Mouse (Mus musculus) testis, postnatal 14 days (tissue): ENCODE results near the gene Vps53.

Experiments
- DNase-seq: peaks from one replicate; pipeline ENCODE4 v3.0.0; 2021; ENCODE audit warnings: low spot score

Gene Vps53

DNA sequence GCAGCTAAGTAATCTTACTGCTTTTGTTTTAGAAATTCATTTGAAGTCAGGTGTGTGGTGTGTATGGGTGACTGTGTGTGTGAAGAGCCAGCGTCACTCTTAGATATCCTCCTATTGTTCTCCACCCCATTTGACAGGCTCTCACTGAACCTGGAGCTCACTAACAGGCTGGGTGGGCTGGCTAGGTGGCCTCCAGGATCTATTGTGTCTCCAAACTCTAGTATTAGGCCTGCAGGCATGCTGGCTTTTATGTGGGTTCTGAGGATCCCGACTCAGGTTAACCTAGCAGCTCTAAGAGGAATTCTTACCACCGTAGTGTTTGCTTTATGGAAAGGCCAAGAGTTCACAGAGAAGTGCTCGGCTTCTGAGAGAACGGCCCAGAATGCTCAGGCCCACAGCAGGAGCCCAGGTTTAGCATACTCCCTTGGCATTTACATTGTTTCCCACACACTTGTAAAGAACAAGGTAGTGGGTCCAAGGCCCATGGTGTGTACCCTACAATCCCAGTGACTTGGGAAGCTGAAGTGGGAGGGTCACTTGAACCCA, 128.4 kb downstream of the Vps53 start:
- no peak for DNase-seq

DNA sequence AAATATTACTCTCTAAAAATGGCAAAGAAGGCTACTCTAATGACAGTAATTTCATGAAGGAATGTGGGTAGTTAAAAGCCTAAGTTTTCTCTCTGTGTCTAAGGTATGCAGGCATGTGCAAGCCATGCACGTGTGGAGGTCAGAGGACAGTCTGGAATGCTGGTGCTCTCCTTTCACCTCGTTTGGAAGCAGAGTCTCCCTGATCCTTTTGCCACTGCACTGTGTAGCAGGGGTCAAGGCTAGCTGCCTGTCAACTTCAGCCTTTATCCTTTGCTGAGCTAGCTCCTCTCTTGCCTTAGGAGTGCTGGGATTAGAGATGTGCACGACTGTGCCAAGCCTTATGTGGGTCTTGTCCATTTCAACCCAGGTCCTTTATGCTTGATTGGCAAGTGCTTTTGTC, 128.9 kb downstream of the Vps53 start:
- DNase-seq = no peak

DNA sequence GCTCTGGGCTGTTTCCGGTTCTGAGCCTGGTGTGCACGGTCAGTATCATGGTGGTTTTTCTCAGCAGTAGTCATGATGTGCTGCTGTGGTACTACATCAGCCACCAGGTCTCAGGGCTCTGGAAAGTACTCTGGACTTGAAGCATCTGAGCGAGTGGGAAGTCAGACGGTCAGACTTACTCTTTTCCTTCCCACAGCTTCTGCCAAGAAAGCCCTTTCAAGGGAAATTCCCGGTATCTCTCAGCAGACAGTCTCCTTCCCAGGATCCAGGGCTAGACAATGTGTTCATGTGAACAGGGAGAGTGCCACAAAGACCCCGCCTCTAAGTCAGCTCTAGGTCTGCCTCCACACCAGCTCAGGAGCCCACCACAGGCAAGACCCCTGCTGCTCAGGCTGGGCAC, 134.1 kb downstream of the Vps53 start:
- no peak for DNase-seq

DNA sequence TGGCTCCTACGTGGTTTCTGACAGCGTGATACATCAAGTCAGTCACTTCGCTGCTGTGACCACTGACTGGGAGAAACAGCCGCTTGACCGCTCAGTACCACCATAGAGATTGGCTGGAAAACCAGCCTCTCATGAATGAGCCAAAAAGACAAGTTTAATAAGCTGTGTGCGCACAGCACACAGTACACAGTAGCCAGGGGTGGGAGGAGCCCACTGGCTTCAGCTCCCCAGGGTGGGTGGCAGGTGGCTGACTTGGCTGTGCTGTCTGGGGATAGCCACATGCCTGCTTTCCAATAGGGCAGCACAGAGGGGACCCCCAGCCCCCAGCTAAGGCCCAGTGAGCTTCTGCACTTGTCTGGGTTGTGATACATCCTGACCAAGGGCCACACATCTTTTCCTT, 135.0 kb downstream of the Vps53 start:
- no peak for DNase-seq

- DNase-seq = no peak
Measured at GRCm38 (mm10) chr11:76042882-76043281, 136.6 kb downstream of the Vps53 start.

- DNase-seq = no peak
Measured at GRCm38 (mm10) chr11:76042041-76042638, 137.3 kb downstream of the Vps53 start.

DNA sequence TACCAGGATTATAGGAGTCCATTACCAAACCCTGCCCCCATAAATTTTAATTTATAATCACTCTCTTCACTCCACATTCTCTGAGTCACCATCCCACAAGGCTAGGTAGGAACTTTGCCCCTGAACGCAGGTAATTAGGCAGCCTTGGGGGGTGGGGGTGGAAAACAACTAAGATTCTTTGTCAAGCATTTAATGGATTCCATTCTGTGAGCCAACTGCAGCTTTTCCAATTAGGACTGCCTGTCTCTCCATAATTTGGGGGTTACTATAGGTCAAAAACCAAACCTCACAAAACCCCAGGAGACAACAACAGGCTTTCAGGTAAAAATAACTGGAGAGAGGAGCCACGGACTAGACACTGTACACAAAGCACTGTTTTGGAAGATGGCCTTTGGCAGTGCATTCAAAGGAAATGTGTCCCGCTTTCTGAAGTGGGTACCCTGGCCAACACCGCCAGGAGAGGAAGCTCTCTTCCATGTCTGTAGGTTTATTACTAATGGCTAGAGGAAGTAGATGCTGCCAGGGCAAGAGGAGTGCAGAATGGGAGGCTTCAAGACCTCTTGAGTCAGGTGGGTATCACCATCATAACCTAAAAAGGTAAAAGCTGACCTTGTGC, 138.6 kb downstream of the Vps53 start:
- DNase-seq = no peak

GRCm38 (mm10) chr11:76040106-76040505, 139.3 kb downstream of the Vps53 start:
- DNase-seq = no peak

GRCm38 (mm10) chr11:76039271-76040053, 140.0 kb downstream of the Vps53 start:
- DNase-seq = no peak

- no peak for DNase-seq
Measured at GRCm38 (mm10) chr11:76037581-76038294, 141.7 kb downstream of the Vps53 start.

GRCm38 (mm10) chr11:76035182-76035581, 144.3 kb downstream of the Vps53 start:
- no peak for DNase-seq

GRCm38 (mm10) chr11:76033836-76034235, 145.6 kb downstream of the Vps53 start:
- DNase-seq = no peak

DNA sequence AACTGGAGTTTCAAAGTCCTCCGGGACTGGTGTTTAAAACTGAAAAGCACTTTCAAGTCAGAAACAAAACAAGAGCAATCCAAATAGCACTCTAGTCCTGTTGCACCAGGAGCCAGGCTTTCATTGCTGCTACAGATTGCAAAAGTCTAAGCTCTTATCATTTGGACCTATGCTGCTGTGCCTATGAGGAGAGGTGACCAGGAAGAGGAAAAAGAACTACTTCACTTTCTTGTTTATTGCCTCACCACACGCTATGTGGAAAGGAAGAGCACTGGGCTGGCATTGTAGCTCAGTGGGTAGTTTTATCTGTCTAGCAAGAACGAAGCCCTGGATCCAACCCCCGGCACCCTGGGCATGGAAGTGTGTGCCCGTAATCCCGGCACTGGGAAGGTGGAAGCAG, 146.1 kb downstream of the Vps53 start:
- no peak for DNase-seq

GRCm38 (mm10) chr11:76028072-76028465, 151.4 kb downstream of the Vps53 start:
- peak; percentile 24 for DNase-seq

DNA sequence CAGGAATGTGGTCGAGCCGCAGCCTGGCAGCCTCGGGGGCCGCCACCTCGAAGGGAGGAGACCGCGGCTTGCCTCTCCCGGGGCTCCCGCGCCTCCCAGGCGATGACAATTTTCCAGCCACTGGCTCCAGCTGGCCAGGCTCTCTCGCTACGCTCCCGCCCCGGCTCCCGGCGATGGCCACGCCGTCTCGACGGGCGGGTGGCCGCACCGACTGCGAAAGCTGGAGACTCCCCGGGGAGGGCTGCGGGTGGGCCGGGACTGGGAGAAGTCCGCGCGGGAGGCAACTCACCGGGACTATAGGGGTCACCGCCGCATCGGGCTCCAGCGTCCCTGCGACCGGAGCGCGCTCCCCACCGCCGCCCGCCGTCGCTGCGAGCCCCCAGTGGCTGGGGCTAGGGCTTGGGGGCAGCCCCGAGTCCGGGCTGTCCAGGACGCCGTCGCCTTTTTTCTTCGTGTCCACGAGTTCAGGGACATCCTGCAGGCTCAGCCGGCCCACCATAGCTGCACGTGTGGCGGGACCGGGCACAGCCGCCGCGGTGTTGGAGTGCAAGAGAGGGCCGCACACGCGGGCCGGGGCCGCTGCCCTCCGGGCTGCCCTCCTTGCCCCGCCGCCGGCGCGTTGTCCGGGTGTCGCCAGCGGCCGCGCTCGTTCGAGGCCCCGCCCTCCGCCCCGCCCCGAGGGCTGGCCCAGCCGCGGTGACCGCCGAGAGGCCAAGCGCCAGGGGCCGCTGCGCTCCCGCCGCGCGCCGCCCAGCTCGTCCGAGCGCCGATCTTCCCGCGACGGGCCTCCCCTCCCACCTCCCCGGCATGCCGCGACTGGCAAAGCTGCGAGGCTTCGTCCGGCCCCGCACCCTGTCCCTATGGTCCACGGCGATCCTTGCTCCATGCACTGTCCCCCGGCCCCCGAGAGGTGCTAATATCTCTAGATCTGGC, 152.0 kb downstream of the Vps53 start, which contains the start of gene Rflnb:
Gene Rflnb, minus strand, starts transcription at position 644 of the 933 bp plus-strand sequence.
- DNase-seq = peak; percentile 73

- no peak for DNase-seq
Measured at GRCm38 (mm10) chr11:76026527-76027138, 152.8 kb downstream of the Vps53 start.

GRCm38 (mm10) chr11:76025080-76025583, 154.3 kb downstream of the Vps53 start:
- DNase-seq = no peak

- DNase-seq = no peak
Measured at GRCm38 (mm10) chr11:76020916-76021315, 158.5 kb downstream of the Vps53 start.

DNA sequence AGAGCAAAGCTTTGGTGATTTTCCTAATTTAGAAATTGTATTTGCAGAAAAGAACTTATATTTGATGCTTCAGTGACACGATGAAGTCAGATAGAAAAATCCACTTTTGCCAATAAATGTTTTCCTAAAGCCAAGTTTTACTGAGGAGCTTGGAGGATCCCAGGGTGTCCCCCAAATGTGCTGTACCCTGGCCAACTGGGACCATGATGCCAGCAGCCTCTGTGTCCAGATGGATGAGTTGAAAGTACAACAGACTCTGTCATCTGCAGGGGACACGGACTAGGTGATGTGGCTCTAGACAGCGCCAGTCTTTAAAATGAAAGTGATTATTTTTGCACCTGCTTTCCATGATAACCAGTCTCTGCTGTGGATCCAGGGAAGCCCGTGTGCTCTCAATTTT, 159.6 kb downstream of the Vps53 start:
- no peak for DNase-seq

DNA sequence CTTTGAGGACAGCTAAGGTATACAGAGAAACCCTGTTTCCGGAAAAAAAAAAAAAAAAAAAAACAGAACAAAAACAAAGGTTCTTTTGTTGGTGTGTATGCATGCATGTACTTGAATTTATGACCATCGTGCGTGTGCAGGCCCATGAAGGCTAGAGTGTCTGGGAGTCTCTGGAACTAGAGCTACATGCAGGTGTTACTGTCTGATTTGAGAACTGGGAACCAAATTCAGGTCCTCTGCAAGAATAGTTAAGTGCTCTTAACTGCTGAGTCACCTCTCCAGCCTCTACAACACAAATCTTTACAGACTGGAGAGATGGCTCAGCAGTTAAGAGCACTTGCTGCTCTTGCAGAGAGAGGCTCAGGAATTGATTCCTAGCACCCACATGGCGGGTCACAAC, 163.6 kb downstream of the Vps53 start:
- DNase-seq = no peak

DNA sequence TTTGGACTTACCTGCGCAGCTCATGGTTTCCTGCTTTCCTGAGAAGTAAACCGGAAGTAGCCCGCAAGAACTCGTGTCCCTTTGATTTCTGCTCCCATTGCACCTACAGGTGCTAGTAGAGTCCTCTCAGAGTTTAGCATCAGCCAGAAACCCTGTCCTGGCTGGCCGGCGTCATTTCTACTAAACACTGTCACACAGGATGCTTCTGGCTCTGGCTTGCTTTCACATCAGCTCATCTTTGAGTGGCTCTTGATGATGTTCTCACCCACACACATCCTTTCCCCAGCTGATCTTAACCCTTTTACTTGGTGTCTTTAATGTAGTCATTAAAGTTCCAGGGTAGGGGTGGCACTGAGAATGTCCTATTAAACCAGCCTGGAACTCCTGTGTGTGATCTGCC, 164.2 kb downstream of the Vps53 start:
- DNase-seq = no peak
